Mouse (Mus musculus): ENCODE measurements at regions not wholly inside any gene's neighbourhood (a gene's known extent, or its start where the extent isn't known, plus 50 kb on each side); places are given as distances from the start of the nearest gene placed in this dataset.

DNA sequence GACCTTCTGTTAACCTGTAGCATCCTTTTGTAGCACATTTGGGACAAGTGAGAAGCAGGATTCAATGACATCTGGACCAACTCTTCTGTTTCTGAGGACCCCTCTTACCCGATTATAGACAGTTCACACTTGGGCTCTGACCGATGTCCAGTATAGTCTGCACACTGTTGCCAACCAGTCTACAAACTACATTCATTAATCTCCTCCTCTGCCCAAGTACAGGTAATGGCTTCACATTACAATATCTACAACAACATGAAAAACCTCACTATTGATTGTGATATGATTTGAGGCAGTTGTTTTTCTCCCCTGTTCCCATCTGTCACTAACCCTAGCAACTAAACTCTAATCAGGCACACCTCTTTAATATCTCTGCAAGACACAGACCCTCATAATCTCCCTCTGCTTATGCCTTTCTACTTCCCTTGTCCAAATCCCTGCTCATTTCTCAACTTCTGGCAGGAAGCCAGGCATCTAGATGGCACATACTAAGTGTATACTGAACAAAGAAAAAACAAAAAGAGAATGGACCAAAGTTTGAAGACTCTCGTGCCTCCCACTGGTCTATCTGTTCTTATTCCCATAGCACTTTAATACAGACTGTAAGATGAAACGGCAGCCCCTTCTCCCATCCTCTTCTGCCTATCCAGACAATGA is 331.8 kb downstream of the Sorl1 start:
- Histone ChIP-seq H3K27me3 (replicated peaks; ENCODE audit: control insufficient read depth, insufficient read depth, low read length) (no peaks in the 10 kb centered on the region), H3K4me3 (ENCODE audit: insufficient read depth, low read depth, low read length) (no peak overlapping the region), H3K27ac (ENCODE audit: insufficient read depth, low read depth, low read length) (no peak overlapping the region), H3K36me3 (ENCODE audit: control insufficient read depth, insufficient read depth, low read length) (no peaks in the 10 kb centered on the region), H3K4me1 (ENCODE audit: control insufficient read depth, insufficient read depth, low read length) (no peaks in the 10 kb centered on the region)
- WGBS, result 89% methylated on average over 4 of the region's 4 CpGs
- DNase-seq, result no peak
- TF ChIP-seq POLR2A (IDR thresholded peaks at IDR 0.05; ENCODE audit: low read depth, low read length), result no peak

DNA sequence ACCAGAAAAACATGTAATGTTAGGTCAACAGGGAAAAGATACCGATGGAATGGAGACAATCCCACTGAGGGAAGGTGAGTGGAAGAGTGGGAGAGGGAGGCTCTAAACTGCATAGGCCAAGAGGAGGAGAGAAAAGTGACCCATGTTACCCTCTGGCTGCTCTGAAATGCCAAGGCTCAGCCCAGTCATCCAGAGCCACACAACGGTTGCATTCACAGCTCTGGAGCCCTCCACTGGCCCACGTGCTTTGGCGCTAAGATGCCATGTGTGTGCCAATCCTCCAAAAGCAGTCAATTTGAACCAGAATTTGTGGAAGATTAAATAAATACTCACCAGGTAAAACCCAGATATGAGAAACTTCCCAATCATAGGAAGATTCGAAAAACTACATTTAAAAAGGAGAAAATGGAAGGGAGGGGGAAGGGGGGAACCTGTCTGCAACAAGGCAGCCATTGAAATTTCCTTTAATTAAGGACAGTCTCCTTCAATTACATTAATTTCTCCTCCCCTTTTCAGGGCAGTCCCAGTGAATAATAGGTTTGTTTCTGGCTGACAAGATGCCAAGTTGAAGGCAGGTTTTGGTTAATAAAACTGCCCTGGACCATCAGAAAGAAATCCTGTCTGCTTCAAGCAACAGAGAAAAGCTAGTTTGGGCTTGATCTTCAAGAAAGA is 332.5 kb downstream of the Sorl1 start:
- no peak overlapping the region for H3K4me3 ChIP-seq (ENCODE audit: insufficient read depth, low read depth, low read length)
- 63% methylated on average over 5 of the region's 5 CpGs for WGBS
- DNase-seq, result no peak

DNA sequence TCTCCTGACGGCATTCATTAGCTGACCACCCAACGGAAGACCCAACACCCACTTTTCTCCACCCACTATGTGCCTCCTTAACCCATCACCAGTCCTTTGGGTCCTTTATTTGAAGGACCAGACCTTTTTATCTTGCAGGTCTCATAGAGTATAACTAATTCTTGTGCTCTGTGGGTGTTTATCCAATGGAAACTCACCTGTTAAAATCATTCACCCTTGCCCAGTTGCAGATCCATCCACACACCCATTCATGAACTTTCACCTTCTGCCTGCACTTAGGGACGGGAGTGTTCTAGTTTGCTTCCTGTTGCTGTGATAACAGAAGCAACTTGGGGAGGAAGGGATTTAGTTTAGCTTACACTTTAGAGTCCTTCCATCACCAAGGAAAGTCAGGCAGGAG is 339.0 kb downstream of the Sorl1 start:
- no peak for DNase-seq
- no peak for TF ChIP-seq CTCF (conservative IDR thresholded peaks at IDR 0.05; ENCODE audit: insufficient read depth, insufficient read length, low read depth, low read length)
- TF ChIP-seq POLR2A (IDR thresholded peaks at IDR 0.05; ENCODE audit: low read depth, low read length), result no peak
- no peaks in the 10 kb centered on the region; the same call in 1 of the 2 replicates for H3K27me3 ChIP-seq (replicated peaks; ENCODE audit: control insufficient read depth, insufficient read depth, low read length)
- 37% methylated on average over 3 of the region's 3 CpGs for WGBS
- H3K36me3 ChIP-seq (ENCODE audit: control insufficient read depth, insufficient read depth, low read length), result no peaks in the 10 kb centered on the region
- H3K27ac ChIP-seq (ENCODE audit: insufficient read depth, low read depth, low read length), result no peak overlapping the region
- H3K4me3 ChIP-seq (ENCODE audit: insufficient read depth, low read depth, low read length), result no peak overlapping the region
- no peaks in the 10 kb centered on the region for H3K4me1 ChIP-seq (ENCODE audit: control insufficient read depth, insufficient read depth, low read length)

More for the DNA sequence above, 332.5 kb downstream of the Sorl1 start:
- TF ChIP-seq POLR2A (IDR thresholded peaks at IDR 0.05; ENCODE audit: low read depth, low read length) (no peak), CTCF (conservative IDR thresholded peaks at IDR 0.05; ENCODE audit: insufficient read depth, insufficient read length, low read depth, low read length) (no peak)
- no peaks in the 10 kb centered on the region for H3K36me3 ChIP-seq (ENCODE audit: control insufficient read depth, insufficient read depth, low read length)
- no peaks in the 10 kb centered on the region for H3K4me1 ChIP-seq (ENCODE audit: control insufficient read depth, insufficient read depth, low read length)
- no peak overlapping the region for H3K27ac ChIP-seq (ENCODE audit: insufficient read depth, low read depth, low read length)
- H3K27me3 ChIP-seq (replicated peaks; ENCODE audit: control insufficient read depth, insufficient read depth, low read length), result no peaks in the 10 kb centered on the region

DNA sequence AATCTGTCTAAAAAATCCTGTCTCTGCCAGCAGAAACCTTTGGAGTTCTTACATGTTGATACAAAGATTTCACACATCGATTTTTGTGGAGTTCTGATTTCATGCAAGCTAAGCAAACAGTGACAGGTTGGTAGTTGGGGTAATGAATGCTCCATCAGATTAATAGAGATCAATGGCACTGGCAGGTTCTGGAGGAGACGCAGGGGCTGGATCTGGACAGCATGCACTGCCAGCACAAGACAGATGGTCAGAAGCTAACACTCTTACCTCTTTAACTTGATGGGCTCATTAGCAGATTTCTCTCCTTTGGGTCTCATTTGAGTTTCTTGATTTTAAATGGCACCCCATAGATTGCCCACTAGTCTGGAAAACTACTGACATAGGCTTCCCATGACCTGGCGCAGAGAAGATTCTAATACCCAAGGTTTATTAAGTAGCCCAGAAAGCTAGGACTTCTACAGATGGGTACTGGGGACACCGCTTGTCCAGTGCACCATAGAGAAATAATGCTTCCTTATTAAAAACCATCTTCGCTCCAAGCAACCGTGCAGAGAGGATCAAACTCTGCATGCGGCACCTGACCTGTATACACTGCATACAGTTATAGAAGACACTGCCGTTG is 351.7 kb downstream of the Sorl1 start:
- TF ChIP-seq POLR2A (IDR thresholded peaks at IDR 0.05; ENCODE audit: low read depth, low read length) (no peak), CTCF (conservative IDR thresholded peaks at IDR 0.05; ENCODE audit: insufficient read depth, insufficient read length, low read depth, low read length) (no peak)
- no peak for DNase-seq
- WGBS, result 92% methylated on average over 8 of the region's 8 CpGs

DNA sequence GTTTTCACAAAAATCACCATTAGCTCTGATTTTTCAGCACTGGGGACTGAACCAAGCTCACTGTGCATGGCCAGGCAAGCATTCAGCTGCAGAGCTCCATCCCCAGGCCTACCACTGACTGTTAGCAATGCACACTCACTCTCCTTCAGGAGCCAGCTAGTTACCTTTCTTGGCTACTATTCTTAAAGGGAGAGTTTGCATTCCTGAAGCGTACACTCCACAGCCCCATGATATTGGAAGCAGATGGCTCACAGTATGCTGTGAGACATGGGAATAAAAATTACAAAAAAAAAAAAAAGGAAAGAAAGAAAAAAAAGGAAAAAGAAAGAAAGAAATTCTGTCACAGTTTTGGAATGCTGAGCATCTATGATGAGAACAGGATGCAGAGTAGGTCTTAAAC is 352.8 kb downstream of the Sorl1 start:
- no peaks in the 10 kb centered on the region for H3K4me1 ChIP-seq (ENCODE audit: control insufficient read depth, insufficient read depth, low read length)
- 95% methylated on average over 1 of the region's 1 CpGs for WGBS
- no peaks in the 10 kb centered on the region for H3K36me3 ChIP-seq (ENCODE audit: control insufficient read depth, insufficient read depth, low read length)
- no peak for TF ChIP-seq CTCF (conservative IDR thresholded peaks at IDR 0.05; ENCODE audit: insufficient read depth, insufficient read length, low read depth, low read length)
- DNase-seq, result no peak
- no peak overlapping the region for H3K27ac ChIP-seq (ENCODE audit: insufficient read depth, low read depth, low read length)
- no peak overlapping the region for H3K4me3 ChIP-seq (ENCODE audit: insufficient read depth, low read depth, low read length)
- H3K27me3 ChIP-seq (replicated peaks; ENCODE audit: control insufficient read depth, insufficient read depth, low read length), result no peaks in the 10 kb centered on the region

More for the DNA sequence above, 351.7 kb downstream of the Sorl1 start:
- no peaks in the 10 kb centered on the region for H3K27me3 ChIP-seq (replicated peaks; ENCODE audit: control insufficient read depth, insufficient read depth, low read length)
- no peaks in the 10 kb centered on the region for H3K36me3 ChIP-seq (ENCODE audit: control insufficient read depth, insufficient read depth, low read length)
- no peaks in the 10 kb centered on the region for H3K4me1 ChIP-seq (ENCODE audit: control insufficient read depth, insufficient read depth, low read length)
- no peak overlapping the region for H3K27ac ChIP-seq (ENCODE audit: insufficient read depth, low read depth, low read length)
- no peak overlapping the region for H3K4me3 ChIP-seq (ENCODE audit: insufficient read depth, low read depth, low read length)

DNA sequence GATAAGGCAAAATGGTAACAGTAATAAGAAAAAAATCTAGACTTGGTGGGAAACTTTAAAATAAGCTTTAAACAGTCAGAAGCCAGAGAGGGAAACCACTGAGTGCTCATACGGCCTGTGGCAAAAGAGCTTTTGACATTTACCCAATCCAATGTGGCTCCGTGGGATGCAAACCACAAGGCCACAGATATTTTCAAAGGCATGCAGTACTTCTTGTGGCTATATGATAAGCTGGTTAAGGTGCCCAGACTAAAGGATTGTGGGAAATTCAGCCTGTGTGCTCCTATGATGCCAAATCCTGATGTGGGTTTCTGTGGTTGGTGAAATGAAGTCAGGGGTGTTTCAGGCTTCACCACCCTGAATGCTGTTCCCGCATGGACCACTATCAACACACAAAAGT is 355.8 kb downstream of the Sorl1 start:
- H3K36me3 ChIP-seq (ENCODE audit: control insufficient read depth, insufficient read depth, low read length), result no peaks in the 10 kb centered on the region
- no peaks in the 10 kb centered on the region for H3K4me1 ChIP-seq (ENCODE audit: control insufficient read depth, insufficient read depth, low read length)
- WGBS, result 89% methylated on average over 3 of the region's 3 CpGs
- TF ChIP-seq CTCF (conservative IDR thresholded peaks at IDR 0.05; ENCODE audit: insufficient read depth, insufficient read length, low read depth, low read length), result no peak
- TF ChIP-seq POLR2A (IDR thresholded peaks at IDR 0.05; ENCODE audit: low read depth, low read length), result no peak
- no peak overlapping the region for H3K27ac ChIP-seq (ENCODE audit: insufficient read depth, low read depth, low read length)
- no peaks in the 10 kb centered on the region for H3K27me3 ChIP-seq (replicated peaks; ENCODE audit: control insufficient read depth, insufficient read depth, low read length)
- DNase-seq, result no peak
- H3K4me3 ChIP-seq (ENCODE audit: insufficient read depth, low read depth, low read length), result no peak overlapping the region

DNA sequence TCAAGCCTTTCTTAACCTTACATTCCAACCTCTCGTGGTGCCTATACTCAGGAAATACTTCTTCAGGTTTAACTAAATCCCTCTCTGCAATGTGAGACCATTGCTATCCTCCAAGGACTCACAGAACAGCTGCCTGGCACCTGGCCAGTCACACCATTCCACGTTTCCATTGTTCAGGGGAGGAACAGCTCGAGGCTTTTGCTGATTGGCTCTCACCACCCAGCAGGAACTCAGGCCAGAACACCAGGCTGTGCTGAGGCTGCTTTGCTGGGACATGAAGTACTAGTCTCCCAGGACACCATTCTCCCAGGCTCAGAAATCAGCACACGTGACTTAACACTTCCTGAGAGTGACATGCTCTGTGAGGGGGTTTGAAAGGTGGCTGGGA is 357.6 kb downstream of the Sorl1 start:
- H3K27me3 ChIP-seq (replicated peaks; ENCODE audit: control insufficient read depth, insufficient read depth, low read length), result no peaks in the 10 kb centered on the region
- 22% methylated on average over 4 of the region's 4 CpGs for WGBS
- peak; percentile 11 for DNase-seq
- H3K27ac ChIP-seq (ENCODE audit: insufficient read depth, low read depth, low read length), result no peak overlapping the region
- no peaks in the 10 kb centered on the region for H3K36me3 ChIP-seq (ENCODE audit: control insufficient read depth, insufficient read depth, low read length)
- H3K4me3 ChIP-seq (ENCODE audit: insufficient read depth, low read depth, low read length), result no peak overlapping the region
- TF ChIP-seq CTCF (conservative IDR thresholded peaks at IDR 0.05; ENCODE audit: insufficient read depth, insufficient read length, low read depth, low read length), result no peak
- no peak for TF ChIP-seq POLR2A (IDR thresholded peaks at IDR 0.05; ENCODE audit: low read depth, low read length)
- H3K4me1 ChIP-seq (ENCODE audit: control insufficient read depth, insufficient read depth, low read length), result no peaks in the 10 kb centered on the region
